Mouse (Mus musculus): ENCODE results near the gene Mtus2. TPM values are rescaled to one million over a fixed set of nuclear protein-coding genes. Genes with fewer than 3 reads are reported as not detected.

The Mtus2 gene
- polyA plus RNA-seq, 1 experiment from 2014 or later = 93.6 TPM

GRCm38 (mm10) chr5:148087796-148088195 is 130.7 kb downstream of the Mtus2 start:
- Histone ChIP-seq H3K9me3 (replicated peaks; ENCODE audit: control insufficient read depth, low read length) (peaks cover 5% of the 10 kb centered on the region; the same call in 1 of the 2 replicates), H3K9ac (ENCODE audit: low read depth, low read length) (no peak overlapping the region), H3K36me3 (ENCODE audit: control insufficient read depth, insufficient read depth, low read length) (no peaks in the 10 kb centered on the region), H3K27me3 (ENCODE audit: control insufficient read depth, insufficient read depth, low read length) (no peaks in the 10 kb centered on the region), H3K4me1 (ENCODE audit: control insufficient read depth, insufficient read depth, low read length) (no peaks in the 10 kb centered on the region), H3K4me3 (ENCODE audit: low read depth, low read length) (no peak overlapping the region), H3K4me2 (no peak overlapping the region), H3K27ac (ENCODE audit: low read depth, low read length) (no peak overlapping the region)
- ATAC-seq (replicated peaks; ENCODE audit: insufficient number of reproducible peaks, low FRiP score, low TSS enrichment) = no peak
- WGBS (ENCODE audit: insufficient replicate concordance) = 60% methylated on average over 3 of the region's 3 CpGs

GRCm38 (mm10) chr5:148090191-148090821 is 133.2 kb downstream of the Mtus2 start:
- WGBS (ENCODE audit: insufficient replicate concordance) = 74% methylated on average over 11 of the region's 11 CpGs

GRCm38 (mm10) chr5:148094640-148095039 is 137.5 kb downstream of the Mtus2 start:
- no peaks in the 10 kb centered on the region for H3K9me3 ChIP-seq (replicated peaks; ENCODE audit: control insufficient read depth, low read length)
- no peak overlapping the region for H3K4me2 ChIP-seq
- H3K27me3 ChIP-seq (ENCODE audit: control insufficient read depth, insufficient read depth, low read length) = no peaks in the 10 kb centered on the region
- H3K27ac ChIP-seq (ENCODE audit: low read depth, low read length) = no peak overlapping the region
- H3K36me3 ChIP-seq (ENCODE audit: control insufficient read depth, insufficient read depth, low read length) = no peaks in the 10 kb centered on the region
- no peaks in the 10 kb centered on the region for H3K4me1 ChIP-seq (ENCODE audit: control insufficient read depth, insufficient read depth, low read length)
- no peak overlapping the region for H3K9ac ChIP-seq (ENCODE audit: low read depth, low read length)
- ATAC-seq (replicated peaks; ENCODE audit: insufficient number of reproducible peaks, low FRiP score, low TSS enrichment) = no peak
- H3K4me3 ChIP-seq (ENCODE audit: low read depth, low read length) = no peak overlapping the region
- 51% methylated on average over 10 of the region's 10 CpGs for WGBS (ENCODE audit: insufficient replicate concordance)

More at GRCm38 (mm10) chr5:148090191-148090821, 133.2 kb downstream of the Mtus2 start:
- Histone ChIP-seq H3K4me2 (no peak overlapping the region), H3K4me3 (ENCODE audit: low read depth, low read length) (no peak overlapping the region), H3K27ac (ENCODE audit: low read depth, low read length) (no peak overlapping the region), H3K4me1 (ENCODE audit: control insufficient read depth, insufficient read depth, low read length) (no peaks in the 10 kb centered on the region), H3K9ac (ENCODE audit: low read depth, low read length) (no peak overlapping the region), H3K27me3 (ENCODE audit: control insufficient read depth, insufficient read depth, low read length) (no peaks in the 10 kb centered on the region), H3K9me3 (replicated peaks; ENCODE audit: control insufficient read depth, low read length) (peaks cover 5% of the 10 kb centered on the region; the same call in 1 of the 2 replicates), H3K36me3 (ENCODE audit: control insufficient read depth, insufficient read depth, low read length) (no peaks in the 10 kb centered on the region)
- ATAC-seq (replicated peaks; ENCODE audit: insufficient number of reproducible peaks, low FRiP score, low TSS enrichment) = no peak

- H3K36me3 ChIP-seq (ENCODE audit: control insufficient read depth, insufficient read depth, low read length) = no peaks in the 10 kb centered on the region
- no peak overlapping the region for H3K9ac ChIP-seq (ENCODE audit: low read depth, low read length)
- no peaks in the 10 kb centered on the region for H3K4me1 ChIP-seq (ENCODE audit: control insufficient read depth, insufficient read depth, low read length)
- no peak overlapping the region for H3K4me2 ChIP-seq
- ATAC-seq (replicated peaks; ENCODE audit: insufficient number of reproducible peaks, low FRiP score, low TSS enrichment) = no peak
- no peaks in the 10 kb centered on the region for H3K27me3 ChIP-seq (ENCODE audit: control insufficient read depth, insufficient read depth, low read length)
- no peak overlapping the region for H3K4me3 ChIP-seq (ENCODE audit: low read depth, low read length)
- no peaks in the 10 kb centered on the region for H3K9me3 ChIP-seq (replicated peaks; ENCODE audit: control insufficient read depth, low read length)
- no peak overlapping the region for H3K27ac ChIP-seq (ENCODE audit: low read depth, low read length)
- 85% methylated on average over 9 of the region's 9 CpGs for WGBS (ENCODE audit: insufficient replicate concordance)
Observed at GRCm38 (mm10) chr5:148099356-148099755, 142.2 kb downstream of the Mtus2 start.

GRCm38 (mm10) chr5:148107324-148107723 is 150.2 kb downstream of the Mtus2 start:
- Histone ChIP-seq H3K27ac (ENCODE audit: low read depth, low read length) (no peak overlapping the region), H3K9me3 (replicated peaks; ENCODE audit: control insufficient read depth, low read length) (no peaks in the 10 kb centered on the region), H3K27me3 (ENCODE audit: control insufficient read depth, insufficient read depth, low read length) (no peaks in the 10 kb centered on the region), H3K36me3 (ENCODE audit: control insufficient read depth, insufficient read depth, low read length) (no peaks in the 10 kb centered on the region), H3K4me1 (ENCODE audit: control insufficient read depth, insufficient read depth, low read length) (no peaks in the 10 kb centered on the region), H3K9ac (ENCODE audit: low read depth, low read length) (no peak overlapping the region), H3K4me3 (ENCODE audit: low read depth, low read length) (no peak overlapping the region), H3K4me2 (no peak overlapping the region)
- 80% methylated on average over 6 of the region's 6 CpGs for WGBS (ENCODE audit: insufficient replicate concordance)
- ATAC-seq (replicated peaks; ENCODE audit: insufficient number of reproducible peaks, low FRiP score, low TSS enrichment) = no peak

- no peak overlapping the region for H3K27ac ChIP-seq (ENCODE audit: low read depth, low read length)
- no peak for ATAC-seq (replicated peaks; ENCODE audit: insufficient number of reproducible peaks, low FRiP score, low TSS enrichment)
- H3K27me3 ChIP-seq (ENCODE audit: control insufficient read depth, insufficient read depth, low read length) = no peaks in the 10 kb centered on the region
- no peaks in the 10 kb centered on the region for H3K36me3 ChIP-seq (ENCODE audit: control insufficient read depth, insufficient read depth, low read length)
- WGBS (ENCODE audit: insufficient replicate concordance) = 62% methylated on average over 7 of the region's 7 CpGs
- no peaks in the 10 kb centered on the region for H3K9me3 ChIP-seq (replicated peaks; ENCODE audit: control insufficient read depth, low read length)
- no peak overlapping the region for H3K4me2 ChIP-seq
- H3K9ac ChIP-seq (ENCODE audit: low read depth, low read length) = no peak overlapping the region
- no peaks in the 10 kb centered on the region for H3K4me1 ChIP-seq (ENCODE audit: control insufficient read depth, insufficient read depth, low read length)
- H3K4me3 ChIP-seq (ENCODE audit: low read depth, low read length) = no peak overlapping the region
Observed at GRCm38 (mm10) chr5:148107890-148108289, 150.8 kb downstream of the Mtus2 start.

- H3K27me3 ChIP-seq (ENCODE audit: control insufficient read depth, insufficient read depth, low read length) = no peaks in the 10 kb centered on the region
- no peak overlapping the region for H3K27ac ChIP-seq (ENCODE audit: low read depth, low read length)
- H3K4me2 ChIP-seq = no peak overlapping the region
- H3K9me3 ChIP-seq (replicated peaks; ENCODE audit: control insufficient read depth, low read length) = no peaks in the 10 kb centered on the region
- no peak for ATAC-seq (replicated peaks; ENCODE audit: insufficient number of reproducible peaks, low FRiP score, low TSS enrichment)
- no peak overlapping the region for H3K4me3 ChIP-seq (ENCODE audit: low read depth, low read length)
- no peaks in the 10 kb centered on the region for H3K36me3 ChIP-seq (ENCODE audit: control insufficient read depth, insufficient read depth, low read length)
- no peaks in the 10 kb centered on the region for H3K4me1 ChIP-seq (ENCODE audit: control insufficient read depth, insufficient read depth, low read length)
- WGBS (ENCODE audit: insufficient replicate concordance) = 46% methylated on average over 9 of the region's 9 CpGs
- H3K9ac ChIP-seq (ENCODE audit: low read depth, low read length) = no peak overlapping the region
Observed at GRCm38 (mm10) chr5:148108314-148108713, 151.2 kb downstream of the Mtus2 start.

- Histone ChIP-seq H3K9me3 (replicated peaks; ENCODE audit: control insufficient read depth, low read length) (no peaks in the 10 kb centered on the region), H3K36me3 (ENCODE audit: control insufficient read depth, insufficient read depth, low read length) (no peaks in the 10 kb centered on the region), H3K4me3 (ENCODE audit: low read depth, low read length) (no peak overlapping the region), H3K27ac (ENCODE audit: low read depth, low read length) (no peak overlapping the region), H3K27me3 (ENCODE audit: control insufficient read depth, insufficient read depth, low read length) (no peaks in the 10 kb centered on the region), H3K4me1 (ENCODE audit: control insufficient read depth, insufficient read depth, low read length) (no peaks in the 10 kb centered on the region), H3K4me2 (no peak overlapping the region), H3K9ac (ENCODE audit: low read depth, low read length) (no peak overlapping the region)
- ATAC-seq (replicated peaks; ENCODE audit: insufficient number of reproducible peaks, low FRiP score, low TSS enrichment) = no peak
- 50% methylated on average over 15 of the region's 15 CpGs for WGBS (ENCODE audit: insufficient replicate concordance)
Observed at GRCm38 (mm10) chr5:148115207-148115817, 158.2 kb downstream of the Mtus2 start.

GRCm38 (mm10) chr5:148124354-148124753 is 167.2 kb downstream of the Mtus2 start:
- Histone ChIP-seq H3K36me3 (ENCODE audit: control insufficient read depth, insufficient read depth, low read length) (no peaks in the 10 kb centered on the region), H3K9ac (ENCODE audit: low read depth, low read length) (no peak overlapping the region), H3K9me3 (replicated peaks; ENCODE audit: control insufficient read depth, low read length) (no peaks in the 10 kb centered on the region), H3K4me3 (ENCODE audit: low read depth, low read length) (no peak overlapping the region), H3K4me1 (ENCODE audit: control insufficient read depth, insufficient read depth, low read length) (no peaks in the 10 kb centered on the region), H3K4me2 (no peak overlapping the region), H3K27ac (ENCODE audit: low read depth, low read length) (no peak overlapping the region), H3K27me3 (ENCODE audit: control insufficient read depth, insufficient read depth, low read length) (no peaks in the 10 kb centered on the region)
- no peak for ATAC-seq (replicated peaks; ENCODE audit: insufficient number of reproducible peaks, low FRiP score, low TSS enrichment)
- 79% methylated on average over 12 of the region's 12 CpGs for WGBS (ENCODE audit: insufficient replicate concordance)

All from heart, embryonic 11.5 days (tissue).